Mouse (Mus musculus) heart, embryonic 16.5 days (tissue): Measurements from ENCODE around the gene Sstr3. TPM values are rescaled to one million over a fixed set of nuclear protein-coding genes. Genes with fewer than 3 reads are reported as not detected.

ENCODE experiments used
- ATAC-seq: fragments of 200-750 bp; cut with Nextera tagmentation; replicated peaks from 2 replicates; pipeline ENCODE4 v1.8.0; 2017; ENCODE audit warnings: moderate number of reproducible peaks; ENCODE audit not compliant: insufficient read depth, low FRiP score; ENCODE audit errors: extremely low read depth
- H3K27ac ChIP-seq: fragments of 300-500 bp; sonication (generic); 2 replicates; pipeline ENCODE4 v1.5.1; 2014; ENCODE audit warnings: mild to moderate bottlenecking, low read length, control low read depth, moderate library complexity
- H3K27me3 ChIP-seq: fragments of 300-500 bp; sonication (generic); 2 replicates; pipeline ENCODE4 v1.6.1; 2014; ENCODE audit warnings: low read length, mixed read lengths; ENCODE audit not compliant: control insufficient read depth, insufficient read depth
- H3K36me3 ChIP-seq: fragments of 300-500 bp; sonication (generic); 2 replicates; pipeline ENCODE4 v1.6.1; 2014; ENCODE audit not compliant: control insufficient read depth, insufficient read depth
- H3K4me1 ChIP-seq: fragments of 300-500 bp; sonication (generic); 2 replicates; pipeline ENCODE4 v1.6.1; 2014; ENCODE audit warnings: low read length, mixed read lengths; ENCODE audit not compliant: control insufficient read depth, insufficient read depth
- H3K4me2 ChIP-seq: fragments of 300-500 bp; sonication (generic); 2 replicates; pipeline ENCODE4 v1.6.1; 2014; ENCODE audit warnings: low read depth, mild to moderate bottlenecking, control low read depth, low read length
- H3K4me3 ChIP-seq: fragments of 300-500 bp; sonication (generic); 2 replicates; pipeline ENCODE4 v1.5.1; 2014; ENCODE audit warnings: mild to moderate bottlenecking, control low read depth, low read length
- H3K9ac ChIP-seq: fragments of 300-500 bp; sonication (generic); 2 replicates; pipeline ENCODE4 v1.6.1; 2014; ENCODE audit warnings: low read length, control low read depth
- H3K9me3 ChIP-seq: fragments of 300-500 bp; sonication (generic); replicated peaks from 2 replicates; pipeline ENCODE4 v1.6.1; 2016; ENCODE audit warnings: low read length; ENCODE audit not compliant: control insufficient read depth
- WGBS: fragments of 180-500 bp; shearing (Covaris S2); extraction: QIAGEN DNeasy Blood & Tissue Kit; methylation state at CpG from one replicate; pipeline ENCODE4 v1.1.7; 2014; 5-methylcytosine and 5-hydroxymethylcytosine counted together
- polyA plus RNA-seq: library from polyadenylated mRNA; unstranded; fragments of >200 nt; fragmentation: Nextera tagmentation; extraction: Ambion mirVana; gene quantifications from 2 replicates; pipeline ENCODE4 v1.2.1, GENCODE M21; 2015

Sstr3 gene
- polyA plus RNA-seq, 1 experiment from 2014 or later = not detected

- H3K9ac ChIP-seq = no peak overlapping the region
- 81% methylated on average over 14 of the region's 14 CpGs for WGBS
- H3K27ac ChIP-seq = no peak overlapping the region
- no peak overlapping the region for H3K4me2 ChIP-seq
- no peak for ATAC-seq
- peaks cover 17% of the 10 kb centered on the region for H3K4me1 ChIP-seq
- no peak overlapping the region for H3K4me3 ChIP-seq
- H3K27me3 ChIP-seq = no peaks in the 10 kb centered on the region
- H3K9me3 ChIP-seq = no peaks in the 10 kb centered on the region
- H3K36me3 ChIP-seq = no peaks in the 10 kb centered on the region
Observed at GRCm38 (mm10) chr15:78513019-78513418, 31.5 kb downstream of the Sstr3 start.

- H3K27me3 ChIP-seq = no peaks in the 10 kb centered on the region
- no peak overlapping the region for H3K9ac ChIP-seq
- H3K4me1 ChIP-seq = peaks cover 14% of the 10 kb centered on the region
- WGBS = 79% methylated on average over 7 of the region's 7 CpGs
- H3K36me3 ChIP-seq = no peaks in the 10 kb centered on the region
- H3K9me3 ChIP-seq = no peaks in the 10 kb centered on the region
- no peak overlapping the region for H3K4me3 ChIP-seq
- H3K4me2 ChIP-seq = no peak overlapping the region
- no peak overlapping the region for H3K27ac ChIP-seq
- no peak for ATAC-seq
Observed at GRCm38 (mm10) chr15:78511951-78512350, 32.5 kb downstream of the Sstr3 start.

- Histone ChIP-seq H3K4me1 (peaks cover 12% of the 10 kb centered on the region), H3K27me3 (no peaks in the 10 kb centered on the region), H3K4me3 (no peak overlapping the region), H3K9ac (no peak overlapping the region; the same call in 1 of the 2 replicates), H3K36me3 (no peaks in the 10 kb centered on the region), H3K9me3 (no peaks in the 10 kb centered on the region), H3K27ac (no peak overlapping the region), H3K4me2 (no peak overlapping the region)
- 72% methylated on average over 6 of the region's 6 CpGs for WGBS
- no peak for ATAC-seq
Observed at GRCm38 (mm10) chr15:78510736-78511135, 33.7 kb downstream of the Sstr3 start.

DNA sequence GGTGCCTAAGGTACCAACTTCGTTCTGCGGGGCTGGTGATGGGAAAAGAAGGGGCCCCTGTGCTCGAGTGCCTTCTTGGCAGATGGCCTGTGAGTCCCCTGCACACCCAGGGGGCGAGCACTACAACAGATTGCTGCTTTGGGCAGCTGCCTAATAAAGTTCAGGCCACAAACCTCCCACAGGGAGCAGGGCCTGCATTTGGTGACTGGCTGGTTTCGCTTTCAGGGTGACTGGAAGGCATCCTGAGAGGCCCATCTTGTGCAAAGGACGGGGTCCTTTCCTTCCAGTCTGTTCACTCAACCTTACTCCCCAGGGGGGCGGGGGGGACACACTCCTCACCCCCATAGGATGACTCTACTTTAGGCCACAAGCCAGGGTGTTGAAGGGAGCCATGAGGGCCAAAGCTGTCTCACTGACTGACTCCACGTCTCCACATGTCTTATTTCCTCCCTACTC lies 34.3 kb downstream of the Sstr3 start:
- 49% methylated on average over 8 of the region's 8 CpGs for WGBS
- H3K36me3 ChIP-seq = no peaks in the 10 kb centered on the region
- H3K27me3 ChIP-seq = no peaks in the 10 kb centered on the region
- H3K9ac ChIP-seq = 0 out of 2 replicates have a peak overlapping the region, but pooled peaks have one; percentile 33
- H3K9me3 ChIP-seq = peaks cover 1% of the 10 kb centered on the region
- peaks cover 12% of the 10 kb centered on the region for H3K4me1 ChIP-seq
- no peak overlapping the region for H3K27ac ChIP-seq
- peak overlapping the region; percentile 19; the same call in 1 of the 2 replicates for H3K4me2 ChIP-seq
- no peak overlapping the region for H3K4me3 ChIP-seq
- no peak for ATAC-seq

GRCm38 (mm10) chr15:78509297-78509899 lies 35.1 kb downstream of the Sstr3 start:
- no peaks in the 10 kb centered on the region for H3K27me3 ChIP-seq
- H3K9ac ChIP-seq = no peak overlapping the region
- WGBS = 52% methylated on average over 12 of the region's 12 CpGs
- H3K4me2 ChIP-seq = peak overlapping the region; percentile 19; the same call in 1 of the 2 replicates
- H3K9me3 ChIP-seq = peaks cover 9% of the 10 kb centered on the region
- ATAC-seq = no peak
- no peak overlapping the region for H3K27ac ChIP-seq
- no peaks in the 10 kb centered on the region for H3K36me3 ChIP-seq
- H3K4me1 ChIP-seq = peaks cover 12% of the 10 kb centered on the region
- H3K4me3 ChIP-seq = no peak overlapping the region

- Histone ChIP-seq H3K4me1 (peaks cover 12% of the 10 kb centered on the region), H3K4me3 (no peak overlapping the region), H3K9me3 (peaks cover 10% of the 10 kb centered on the region), H3K27ac (no peak overlapping the region), H3K9ac (no peak overlapping the region), H3K27me3 (no peaks in the 10 kb centered on the region), H3K36me3 (no peaks in the 10 kb centered on the region), H3K4me2 (no peak overlapping the region)
- ATAC-seq = no peak
- 41% methylated on average over 7 of the region's 7 CpGs for WGBS
Observed at GRCm38 (mm10) chr15:78508443-78508842, 36.0 kb downstream of the Sstr3 start.

DNA sequence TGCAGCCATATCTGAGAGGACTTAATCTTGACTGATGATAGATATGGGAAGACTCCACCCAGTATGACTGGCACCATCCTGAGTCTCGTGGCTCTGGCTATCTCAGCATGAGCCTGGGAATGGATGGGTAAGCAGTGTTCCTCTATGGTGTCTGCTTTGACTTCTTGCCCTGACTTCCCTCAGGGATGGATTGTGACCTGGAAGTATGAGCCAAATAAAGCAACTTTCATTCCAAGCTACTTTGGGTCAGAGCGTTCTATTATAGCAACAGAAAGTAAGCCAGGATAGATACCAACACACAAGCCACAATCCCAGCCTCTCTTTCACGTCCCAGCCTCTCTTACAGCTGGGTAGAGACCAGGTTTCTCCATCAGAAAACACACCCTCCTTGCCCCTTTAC lies 38.9 kb downstream of the Sstr3 start:
- no peak overlapping the region for H3K9ac ChIP-seq
- no peak overlapping the region for H3K4me2 ChIP-seq
- no peak overlapping the region for H3K4me3 ChIP-seq
- H3K27ac ChIP-seq = no peak overlapping the region
- no peak for ATAC-seq
- WGBS = 66% methylated on average over 3 of the region's 3 CpGs
- no peaks in the 10 kb centered on the region for H3K27me3 ChIP-seq
- peaks cover 7% of the 10 kb centered on the region for H3K4me1 ChIP-seq
- H3K36me3 ChIP-seq = no peaks in the 10 kb centered on the region
- H3K9me3 ChIP-seq = peaks cover 10% of the 10 kb centered on the region

- Histone ChIP-seq H3K27me3 (no peaks in the 10 kb centered on the region), H3K27ac (no peak overlapping the region), H3K4me1 (peaks cover 2% of the 10 kb centered on the region), H3K36me3 (no peaks in the 10 kb centered on the region), H3K9ac (no peak overlapping the region), H3K9me3 (peaks cover 10% of the 10 kb centered on the region), H3K4me3 (no peak overlapping the region), H3K4me2 (no peak overlapping the region)
- WGBS = 86% methylated on average over 5 of the region's 5 CpGs
- ATAC-seq = no peak
Observed at GRCm38 (mm10) chr15:78504816-78505215, 39.7 kb downstream of the Sstr3 start.

- ATAC-seq = no peak
- WGBS = 86% methylated on average over 1 of the region's 1 CpGs
- Histone ChIP-seq H3K4me2 (no peak overlapping the region), H3K9me3 (peaks cover 10% of the 10 kb centered on the region), H3K27ac (no peak overlapping the region), H3K36me3 (no peaks in the 10 kb centered on the region), H3K9ac (no peak overlapping the region), H3K4me3 (no peak overlapping the region), H3K27me3 (no peaks in the 10 kb centered on the region), H3K4me1 (no peaks in the 10 kb centered on the region)
Observed at GRCm38 (mm10) chr15:78504013-78504412, 40.5 kb downstream of the Sstr3 start.
